Mouse (Mus musculus) forebrain, embryonic 14.5 days (tissue): Measurements from ENCODE around the gene Olfr648. TPM values are rescaled to one million over a fixed set of nuclear protein-coding genes. Genes with fewer than 3 reads are reported as not detected.

Source experiments
- polyA plus RNA-seq: library from polyadenylated mRNA; unstranded; fragments of >200 nt; fragmentation: Nextera tagmentation; extraction: Ambion mirVana; gene quantifications from 2 replicates; pipeline ENCODE4 v1.2.1, GENCODE M21; 2014

The Olfr648 gene
- polyA plus RNA-seq, 1 experiment from 2014 or later: 0.27 TPM

Other genes starting within 250 kb of the Olfr648 start
- gene Olfr632, start 249.0 kb downstream of the Olfr648 start, polyA plus RNA-seq: not detected in 2 replicates
- not detected in 2 replicates for gene Olfr633, start 239.0 kb downstream of the Olfr648 start, polyA plus RNA-seq
- gene Olfr635, start 212.2 kb downstream of the Olfr648 start, polyA plus RNA-seq: not detected in 2 replicates
- not detected in 2 replicates for gene Olfr638, start 184.6 kb downstream of the Olfr648 start, polyA plus RNA-seq
- not detected in 2 replicates for gene Olfr639, start 166.1 kb downstream of the Olfr648 start, polyA plus RNA-seq
- not detected in 2 replicates for gene Olfr640, start 157.8 kb downstream of the Olfr648 start, polyA plus RNA-seq
- gene Olfr641, start 147.9 kb downstream of the Olfr648 start, polyA plus RNA-seq: not detected in 2 replicates
- not detected in 2 replicates for gene Olfr642, start 130.7 kb downstream of the Olfr648 start, polyA plus RNA-seq
- gene 4930516K23Rik, start 121.9 kb downstream of the Olfr648 start, polyA plus RNA-seq: not detected in 2 replicates
- gene Olfr644, start 111.5 kb downstream of the Olfr648 start, polyA plus RNA-seq: not detected in 2 replicates
- gene Olfr645, start 97.9 kb downstream of the Olfr648 start, polyA plus RNA-seq: not detected in 2 replicates
- not detected in 2 replicates for gene Olfr646, start 78.5 kb downstream of the Olfr648 start, polyA plus RNA-seq
- not detected in 2 replicates for gene Ubqln5, start 53.6 kb downstream of the Olfr648 start, polyA plus RNA-seq
- not detected in 2 replicates for gene Olfr643, start 46.0 kb downstream of the Olfr648 start, polyA plus RNA-seq
- gene Ubqln3, start 40.1 kb downstream of the Olfr648 start, polyA plus RNA-seq: not detected in 2 replicates
- not detected in 2 replicates for gene Ubqlnl, start 32.8 kb downstream of the Olfr648 start, polyA plus RNA-seq
- not detected in 2 replicates for gene Olfm5, start 18.6 kb downstream of the Olfr648 start, polyA plus RNA-seq
- gene Olfr649, start 12.6 kb upstream of the Olfr648 start, polyA plus RNA-seq: not detected in 2 replicates
- gene Trim6, start 35.4 kb upstream of the Olfr648 start, polyA plus RNA-seq: 0.27 TPM in 1 of 2 replicates, not detected in the other
- gene Trim34a, start 61.1 kb upstream of the Olfr648 start, polyA plus RNA-seq: 0.47 and 0.53 TPM in 2 replicates
- 0.07 TPM in 1 of 2 replicates, not detected in the other for gene Trim5, start 104.7 kb upstream of the Olfr648 start, polyA plus RNA-seq
- gene Trim12a, start 132.1 kb upstream of the Olfr648 start, polyA plus RNA-seq: 1.4 and 1.7 TPM in 2 replicates
- not detected in 2 replicates for gene Trim34b, start 146.1 kb upstream of the Olfr648 start, polyA plus RNA-seq
- gene Trim12c, start 170.0 kb upstream of the Olfr648 start, polyA plus RNA-seq: 0.48 and 0.95 TPM in 2 replicates
- not detected in 2 replicates for gene Trim30b, start 186.5 kb upstream of the Olfr648 start, polyA plus RNA-seq
- not detected in 2 replicates for gene Trim30c, start 217.4 kb upstream of the Olfr648 start, polyA plus RNA-seq